Mouse (Mus musculus) forebrain, postnatal 0 days (tissue): ENCODE results near the gene Sos1. TPM values are rescaled to one million over a fixed set of nuclear protein-coding genes. Genes with fewer than 3 reads are reported as not detected.

ENCODE experiments used
- ATAC-seq: fragments of 200-750 bp; cut with Nextera tagmentation; 2 replicates; pipeline ENCODE4 v1.8.0; 2017; ENCODE audit warnings: mild to moderate bottlenecking, moderate library complexity
- DNase-seq: peaks from one replicate; pipeline ENCODE4 v3.0.0-alpha.2; 2015
- H3K27ac ChIP-seq: fragments of 300-500 bp; sonication (generic); 2 replicates; pipeline ENCODE4 v1.5.1; 2014; ENCODE audit warnings: low read depth, mild to moderate bottlenecking, antibody characterized with exemption, low read length, moderate library complexity, mixed read lengths
- H3K27me3 ChIP-seq: fragments of 300-500 bp; sonication (generic); 2 replicates; pipeline ENCODE4 v1.6.1; 2014; ENCODE audit warnings: mild to moderate bottlenecking, low read length, mixed read lengths; ENCODE audit not compliant: insufficient read depth
- H3K36me3 ChIP-seq: fragments of 300-500 bp; sonication (generic); 2 replicates; pipeline ENCODE4 v1.6.1; 2014; ENCODE audit warnings: mild to moderate bottlenecking, moderate library complexity; ENCODE audit not compliant: insufficient read depth
- H3K4me1 ChIP-seq: fragments of 300-500 bp; sonication (generic); 2 replicates; pipeline ENCODE4 v1.6.1; 2014; ENCODE audit warnings: antibody characterized with exemption; ENCODE audit not compliant: insufficient read depth
- H3K4me2 ChIP-seq: fragments of 300-500 bp; sonication (generic); 2 replicates; pipeline ENCODE4 v1.6.1; 2014; ENCODE audit warnings: low read depth, mild to moderate bottlenecking, moderate library complexity
- H3K4me3 ChIP-seq: fragments of 300-500 bp; sonication (generic); 2 replicates; pipeline ENCODE4 v1.5.1; 2014; ENCODE audit warnings: low read depth, low read length, mixed read lengths
- H3K9ac ChIP-seq: fragments of 300-500 bp; sonication (generic); 2 replicates; pipeline ENCODE4 v1.6.1; 2014; ENCODE audit warnings: mild to moderate bottlenecking
- H3K9me3 ChIP-seq: fragments of 300-500 bp; sonication (generic); 2 replicates; pipeline ENCODE4 v1.6.1; 2016; ENCODE audit warnings: low read length
- CTCF ChIP-seq: sonication (generic); IDR thresholded peaks from 2 replicates; pipeline ENCODE4 v1.5.1; 2016; ENCODE audit warnings: antibody characterized with exemption, control low read depth, low read depth
- WGBS: fragments of 180-500 bp; shearing (Covaris S2); extraction: QIAGEN DNeasy Blood & Tissue Kit; methylation state at CpG from one replicate; pipeline ENCODE4 v1.1.7; 2014; 5-methylcytosine and 5-hydroxymethylcytosine counted together
- polyA plus RNA-seq: library from polyadenylated mRNA; unstranded; fragments of >200 nt; fragmentation: Nextera tagmentation; extraction: Ambion mirVana; gene quantifications from 2 replicates; pipeline ENCODE4 v1.2.1, GENCODE M21; 2015
- total RNA-seq: library from RNA; depleted of rRNA; stranded (reverse); fragments of >200 nt; gene quantifications from 2 replicates; pipeline ENCODE4 v1.2.3, GENCODE M21; 2014; rRNA removed

The Sos1 gene
- 20.9 and 29.3 TPM in 2 replicates for total RNA-seq
- polyA plus RNA-seq, result 3.3 and 5.2 TPM in 2 replicates

DNA sequence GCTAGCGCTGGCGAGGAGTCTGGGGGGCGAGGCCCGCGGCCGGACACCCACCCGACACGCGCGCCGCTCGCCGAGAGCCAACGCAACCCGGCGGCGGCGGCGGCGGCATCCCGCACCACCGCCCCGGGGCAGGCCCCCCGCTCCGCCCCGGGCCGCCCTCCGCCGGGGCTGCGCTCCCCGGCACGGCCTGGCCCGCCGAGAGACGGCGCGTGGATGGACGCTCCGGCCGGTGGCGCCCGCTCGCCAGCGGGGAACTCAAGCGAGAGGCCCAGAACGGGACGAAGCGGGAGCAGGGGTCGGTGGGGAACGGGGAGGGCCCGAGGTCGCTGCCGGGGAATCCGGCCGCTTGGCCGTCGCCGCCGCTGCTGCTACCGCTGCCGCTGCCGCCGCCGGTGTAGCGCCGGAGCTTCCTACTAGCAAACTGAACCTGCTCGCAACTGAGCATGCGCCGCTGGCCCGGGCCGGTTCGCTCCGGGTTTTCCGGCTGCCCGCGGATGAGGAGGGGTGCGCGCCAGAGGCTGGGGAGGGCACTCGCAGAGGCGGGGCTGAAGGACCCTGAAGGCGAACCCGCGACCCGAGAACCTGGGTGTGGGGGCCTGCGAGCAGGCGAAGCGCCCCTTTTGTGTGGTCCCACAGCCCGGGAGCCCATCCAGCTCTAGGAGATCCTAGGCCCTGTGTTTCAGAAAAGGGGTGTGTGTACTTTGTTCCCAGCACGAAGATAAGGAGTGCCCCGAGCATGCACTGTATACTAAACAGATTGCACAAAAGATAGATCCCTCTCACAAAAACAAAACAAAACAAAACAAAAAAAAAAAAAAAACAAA is at the start of gene Sos1:
Gene Sos1, minus strand, starts transcription at position 423 of the 824 bp plus-strand sequence.
- 0 out of 2 replicates have a peak, but pooled peaks cover 3% of the 10 kb centered on the region for H3K36me3 ChIP-seq
- H3K27ac ChIP-seq, result peak within 1 kb of the TSS; percentile 96
- DNase-seq (peak; percentile 98), ATAC-seq (peak; percentile 86)
- peak within 1 kb of the TSS; percentile 84 for H3K9ac ChIP-seq
- H3K4me3 ChIP-seq, result peak within 1 kb of the TSS; percentile 94
- WGBS, result 0% methylated on average over 74 of the region's 90 CpGs
- peak within 1 kb of the TSS; percentile 68 for H3K4me2 ChIP-seq
- no peaks in the 10 kb centered on the region for H3K27me3 ChIP-seq
- H3K4me1 ChIP-seq, result peaks cover 22% of the 10 kb centered on the region
- TF ChIP-seq CTCF, result no peak
- H3K9me3 ChIP-seq, result no peaks in the 10 kb centered on the region

DNA sequence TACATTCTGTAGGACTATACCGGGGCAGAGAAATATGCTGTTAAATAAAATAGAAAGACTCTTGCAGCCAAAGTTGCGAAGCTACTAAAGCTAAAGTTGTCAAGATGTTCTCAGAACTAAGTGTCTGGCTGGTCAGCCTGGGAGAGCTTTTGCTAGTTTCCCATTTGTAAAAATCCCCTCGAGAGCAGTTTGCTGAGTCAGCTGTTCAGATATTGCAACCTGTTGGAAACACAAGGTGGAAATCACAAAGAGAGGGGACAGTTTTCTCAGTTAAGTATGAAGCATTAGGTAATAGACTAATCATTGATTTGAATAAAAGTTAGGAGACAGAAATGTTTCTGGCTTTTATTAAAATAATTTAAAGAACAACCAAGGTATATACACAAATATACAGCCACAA is 43.0 kb upstream of the Sos1 start:
- Histone ChIP-seq H3K27me3 (no peaks in the 10 kb centered on the region), H3K9me3 (no peaks in the 10 kb centered on the region), H3K9ac (no peak overlapping the region), H3K4me1 (no peaks in the 10 kb centered on the region), H3K4me3 (no peak overlapping the region), H3K4me2 (no peak overlapping the region), H3K36me3 (no peaks in the 10 kb centered on the region), H3K27ac (no peak overlapping the region)
- ATAC-seq, result no peak
- no peak for TF ChIP-seq CTCF
- 78% methylated on average over 3 of the region's 3 CpGs for WGBS
- no peak for DNase-seq

DNA sequence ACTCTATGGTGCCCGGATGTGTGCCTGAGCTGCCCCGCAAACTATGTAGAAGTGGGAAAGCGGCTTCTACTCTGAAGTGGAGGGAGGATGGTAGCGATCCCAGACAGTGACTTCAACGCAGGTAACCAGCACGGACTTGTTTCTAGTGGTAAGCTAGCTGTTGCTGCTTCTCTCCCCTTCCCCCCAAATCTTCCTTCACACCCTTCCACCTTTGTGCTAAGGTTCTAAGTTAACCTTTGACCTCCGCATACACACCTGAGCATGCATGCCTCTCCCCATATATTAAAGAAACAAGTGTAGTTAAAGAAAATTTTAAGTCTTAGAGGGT is 41.9 kb upstream of the Sos1 start:
- H3K4me1 ChIP-seq, result no peaks in the 10 kb centered on the region
- H3K27ac ChIP-seq, result no peak overlapping the region
- ATAC-seq (no peak), DNase-seq (no peak)
- WGBS, result 36% methylated on average over 7 of the region's 7 CpGs
- H3K27me3 ChIP-seq, result no peaks in the 10 kb centered on the region
- no peak overlapping the region for H3K4me3 ChIP-seq
- H3K9me3 ChIP-seq, result no peaks in the 10 kb centered on the region
- H3K36me3 ChIP-seq, result no peaks in the 10 kb centered on the region
- TF ChIP-seq CTCF, result no peak
- no peak overlapping the region for H3K9ac ChIP-seq
- H3K4me2 ChIP-seq, result no peak overlapping the region

GRCm38 (mm10) chr17:80521521-80522228 is 41.4 kb upstream of the Sos1 start:
- H3K27me3 ChIP-seq, result no peaks in the 10 kb centered on the region
- H3K27ac ChIP-seq, result no peak overlapping the region
- no peaks in the 10 kb centered on the region for H3K4me1 ChIP-seq
- H3K9me3 ChIP-seq, result no peaks in the 10 kb centered on the region
- no peak for DNase-seq
- H3K4me3 ChIP-seq, result no peak overlapping the region
- no peak overlapping the region for H3K9ac ChIP-seq
- H3K36me3 ChIP-seq, result no peaks in the 10 kb centered on the region
- H3K4me2 ChIP-seq, result no peak overlapping the region
- ATAC-seq, result no peak
- 10% methylated on average over 4 of the region's 4 CpGs for WGBS
- no peak for TF ChIP-seq CTCF

DNA sequence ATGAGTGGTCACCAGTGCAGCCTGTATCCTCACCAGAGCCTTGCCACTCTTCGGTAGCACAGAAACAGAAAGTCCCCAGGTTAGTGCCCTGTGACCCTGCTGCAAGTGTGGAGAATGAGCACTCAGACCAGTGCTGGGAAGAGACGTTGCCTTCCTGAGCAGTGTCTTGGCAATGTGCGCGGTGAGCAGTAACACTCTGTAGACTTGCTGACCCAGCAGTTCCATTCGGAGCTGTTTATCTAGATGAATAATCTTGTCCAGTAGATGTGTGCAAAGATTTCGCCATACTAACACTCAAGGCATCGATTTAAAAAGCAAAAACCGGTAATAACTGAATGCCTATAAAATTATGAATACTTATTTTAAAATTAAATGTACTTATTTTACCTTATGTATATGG is 40.3 kb upstream of the Sos1 start:
- no peak for ATAC-seq
- Histone ChIP-seq H3K36me3 (no peaks in the 10 kb centered on the region), H3K27me3 (no peaks in the 10 kb centered on the region), H3K4me2 (no peak overlapping the region), H3K4me3 (no peak overlapping the region), H3K27ac (no peak overlapping the region), H3K4me1 (no peaks in the 10 kb centered on the region), H3K9ac (no peak overlapping the region), H3K9me3 (no peaks in the 10 kb centered on the region)
- no peak for TF ChIP-seq CTCF
- no peak for DNase-seq
- WGBS, result 82% methylated on average over 8 of the region's 8 CpGs

DNA sequence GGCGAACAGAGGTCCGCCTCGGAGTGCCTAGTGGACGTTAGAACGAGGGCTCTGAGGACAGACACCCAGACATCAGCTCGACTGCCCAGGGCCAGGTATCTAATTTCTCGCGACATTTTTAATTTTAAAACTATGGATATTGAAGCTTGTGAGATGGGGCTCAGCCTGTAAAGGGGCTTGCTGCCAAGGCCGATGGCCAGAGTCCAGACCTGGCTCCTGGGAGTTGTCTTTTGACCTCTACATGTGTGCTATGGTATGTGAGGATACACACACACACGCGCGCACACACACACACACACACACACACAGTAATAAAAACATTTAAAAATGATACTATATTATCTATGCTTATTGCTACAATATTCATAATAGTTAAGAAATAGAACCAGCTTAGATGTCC is 38.6 kb upstream of the Sos1 start:
- H3K27ac ChIP-seq, result no peak overlapping the region
- H3K9ac ChIP-seq, result no peak overlapping the region
- H3K4me3 ChIP-seq, result no peak overlapping the region
- H3K36me3 ChIP-seq, result no peaks in the 10 kb centered on the region
- DNase-seq (no peak), ATAC-seq (no peak)
- H3K9me3 ChIP-seq, result no peaks in the 10 kb centered on the region
- no peaks in the 10 kb centered on the region for H3K4me1 ChIP-seq
- no peak overlapping the region for H3K4me2 ChIP-seq
- TF ChIP-seq CTCF, result no peak
- WGBS, result 96% methylated on average over 12 of the region's 12 CpGs
- no peaks in the 10 kb centered on the region for H3K27me3 ChIP-seq

- DNase-seq (no peak), ATAC-seq (no peak)
- 89% methylated on average over 9 of the region's 9 CpGs for WGBS
- H3K27me3 ChIP-seq, result no peaks in the 10 kb centered on the region
- no peaks in the 10 kb centered on the region for H3K9me3 ChIP-seq
- H3K4me3 ChIP-seq, result no peak overlapping the region
- H3K4me2 ChIP-seq, result no peak overlapping the region
- H3K9ac ChIP-seq, result no peak overlapping the region
- H3K27ac ChIP-seq, result no peak overlapping the region
- no peak for TF ChIP-seq CTCF
- no peaks in the 10 kb centered on the region for H3K4me1 ChIP-seq
- H3K36me3 ChIP-seq, result no peaks in the 10 kb centered on the region
These were observed 37.0 kb upstream of the Sos1 start for GRCm38 (mm10) chr17:80517244-80517643.
